Mouse (Mus musculus) CH12.LX (cell line): ENCODE results near the gene Zfp616.

Experiments used
- CTCF ChIP-seq, 2 experiments: IDR thresholded peaks in 1 of 2; conservative IDR thresholded peaks in 1 of 2; 2 replicates each; pipeline ENCODE4 v1.5.1; 2011 to 2012; ENCODE audit warnings: low read depth in 2 of 2, low read length in 2 of 2, improper control_type of control experiment in 1 of 2, inconsistent platforms in 1 of 2, mild to moderate bottlenecking in 1 of 2, moderate library complexity in 1 of 2
- ELF1 ChIP-seq: IDR thresholded peaks from 2 replicates; pipeline ENCODE4 v1.6.1; 2014; ENCODE audit warnings: low read depth, mild to moderate bottlenecking, inconsistent platforms, low read length, improper control_type of control experiment
- EP300 ChIP-seq: IDR thresholded peaks from 2 replicates; pipeline ENCODE4 v1.6.1; 2011; ENCODE audit warnings: low read length, improper control_type of control experiment
- IRF4 ChIP-seq: IDR thresholded peaks from 2 replicates; pipeline ENCODE4 v1.6.1; 2014; ENCODE audit warnings: low read depth, mild to moderate bottlenecking, inconsistent platforms, low read length, improper control_type of control experiment
- MAZ ChIP-seq: IDR thresholded peaks from 2 replicates; pipeline ENCODE4 v1.6.1; 2012; ENCODE audit warnings: low read depth, mild to moderate bottlenecking, inconsistent platforms, low read length, improper control_type of control experiment, moderate library complexity
- POLR2A ChIP-seq: IDR thresholded peaks from 2 replicates; pipeline ENCODE4 v1.6.1; 2011; ENCODE audit warnings: low read depth, mild to moderate bottlenecking, improper control_type of control experiment, low read length
- SMC3 ChIP-seq: IDR thresholded peaks from 2 replicates; pipeline ENCODE4 v1.6.1; 2011; ENCODE audit warnings: low read depth, low read length, improper control_type of control experiment
- TCF12 ChIP-seq: IDR thresholded peaks from 2 replicates; pipeline ENCODE4 v1.6.1; 2014; ENCODE audit warnings: low read depth, mild to moderate bottlenecking, inconsistent platforms, low read length, improper control_type of control experiment
- USF1 ChIP-seq: IDR thresholded peaks from 2 replicates; pipeline ENCODE4 v1.6.1; 2014; ENCODE audit warnings: low read depth, mild to moderate bottlenecking, inconsistent platforms, low read length, improper control_type of control experiment
- ZC3H11A ChIP-seq: IDR thresholded peaks from 2 replicates; pipeline ENCODE4 v1.6.1; 2012; ENCODE audit warnings: low read depth, mild to moderate bottlenecking, inconsistent platforms, low read length, improper control_type of control experiment
- ZMIZ1 ChIP-seq: IDR thresholded peaks from 2 replicates; pipeline ENCODE4 v1.6.1; 2012; ENCODE audit warnings: low read depth, mild to moderate bottlenecking, inconsistent platforms, low read length, improper control_type of control experiment
- ZNF384 ChIP-seq: IDR thresholded peaks from 2 replicates; pipeline ENCODE4 v1.6.1; 2012; ENCODE audit warnings: low read depth, low read length, improper control_type of control experiment, inconsistent platforms

DNA sequence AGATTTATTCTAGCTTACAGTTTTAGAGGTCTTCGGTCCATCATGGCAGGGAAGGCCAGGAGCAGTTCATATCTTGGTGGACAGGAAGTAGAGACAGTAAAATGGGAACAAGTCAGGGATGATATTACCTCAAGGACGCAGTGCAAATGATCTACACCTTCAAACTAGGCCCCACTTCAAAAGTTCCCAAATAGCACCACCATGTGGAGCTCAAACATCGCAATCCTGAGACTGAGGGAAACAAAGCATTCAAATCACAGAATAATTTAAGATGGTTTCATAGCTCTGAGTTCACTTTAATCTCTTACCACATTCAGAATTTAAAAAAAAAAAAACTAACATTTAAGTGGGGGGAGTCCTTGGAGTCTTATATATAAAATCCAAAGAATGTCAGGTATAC, 18.4 kb upstream of the Zfp616 start:
- TF ChIP-seq ZC3H11A (0 out of 2 replicates have a peak, but pooled peaks have one; percentile 6), IRF4 (no peak), MAZ (no peak), ZNF384 (no peak), TCF12 (no peak), POLR2A (no peak), USF1 (no peak), EP300 (no peak), CTCF (conservative IDR thresholded peaks at IDR 0.05 in 1 of 2, IDR thresholded peaks at IDR 0.05 in 1 of 2; ENCODE audit: low read depth in 2 of 2, low read length in 2 of 2) (peak in 1 of 2 experiments; percentile 70; a peak in 2 of 4 replicates), ZMIZ1 (no peak), SMC3 (peak; percentile 63), ELF1 (no peak)
